Mouse (Mus musculus): ENCODE data around the gene Trim32. TPM values are rescaled to one million over a fixed set of nuclear protein-coding genes. Genes with fewer than 3 reads are reported as not detected.

The Trim32 gene
- polyA plus RNA-seq (2015; fragmentation: Nextera tagmentation; extraction: Ambion mirVana): 11.1 and 12.9 TPM in 2 replicates

- H3K9me3 ChIP-seq (ENCODE audit: control insufficient read depth, low read length): no peaks in the 10 kb centered on the region
- ATAC-seq (ENCODE audit: low FRiP score, low TSS enrichment): peak; percentile 98
- H3K4me3 ChIP-seq (ENCODE audit: low read depth, low read length): peak within 1 kb of the TSS; percentile 72
- no peaks in the 10 kb centered on the region for H3K27me3 ChIP-seq (ENCODE audit: control insufficient read depth, insufficient read depth, low read length)
- H3K4me2 ChIP-seq (replicated peaks; ENCODE audit: low read depth): peak within 1 kb of the TSS; percentile 74
- WGBS: 2% methylated on average over 33 of the region's 33 CpGs
- peak within 1 kb of the TSS; percentile 75 for H3K9ac ChIP-seq (ENCODE audit: low read length)
- TF ChIP-seq EP300 (optimal IDR thresholded peaks at IDR 0.05): no peak
- peak; percentile 8; the same call in 1 of the 2 replicates for TF ChIP-seq CTCF (IDR thresholded peaks at IDR 0.05; ENCODE audit: low read depth)
- no peaks in the 10 kb centered on the region for H3K36me3 ChIP-seq (ENCODE audit: control insufficient read depth, insufficient read depth, low read length)
- no peaks in the 10 kb centered on the region; the same call in 1 of the 2 replicates for H3K4me1 ChIP-seq (replicated peaks; ENCODE audit: control insufficient read depth, insufficient read depth)
- peak; percentile 96 for DNase-seq (ENCODE audit: low spot score)
- H3K27ac ChIP-seq (replicated peaks): no peak within 1 kb of the TSS; the same call in 1 of the 2 replicates
These were observed at the start of gene Trim32 for GRCm38 (mm10) chr4:65604504-65605150. Gene Trim32 (plus strand): TSS chr4:65604986.

- TF ChIP-seq CTCF (IDR thresholded peaks at IDR 0.05; ENCODE audit: low read depth): no peak
- no peak for TF ChIP-seq EP300 (optimal IDR thresholded peaks at IDR 0.05)
- no peak overlapping the region for H3K9ac ChIP-seq (ENCODE audit: low read length)
- H3K9me3 ChIP-seq (ENCODE audit: control insufficient read depth, low read length): no peaks in the 10 kb centered on the region
- no peak overlapping the region for H3K27ac ChIP-seq (replicated peaks)
- 60% methylated on average over 4 of the region's 4 CpGs for WGBS
- no peak overlapping the region for H3K4me2 ChIP-seq (replicated peaks; ENCODE audit: low read depth)
- no peaks in the 10 kb centered on the region for H3K36me3 ChIP-seq (ENCODE audit: control insufficient read depth, insufficient read depth, low read length)
- no peak for DNase-seq (ENCODE audit: low spot score)
- no peaks in the 10 kb centered on the region for H3K4me1 ChIP-seq (replicated peaks; ENCODE audit: control insufficient read depth, insufficient read depth)
- H3K4me3 ChIP-seq (ENCODE audit: low read depth, low read length): no peak overlapping the region
- H3K27me3 ChIP-seq (ENCODE audit: control insufficient read depth, insufficient read depth, low read length): no peaks in the 10 kb centered on the region
- no peak for ATAC-seq (ENCODE audit: low FRiP score, low TSS enrichment)
These were observed 39.3 kb upstream of the Trim32 start for GRCm38 (mm10) chr4:65565493-65565892.

GRCm38 (mm10) chr4:65580254-65580653, 24.5 kb upstream of the Trim32 start:
- H3K4me1 ChIP-seq (replicated peaks; ENCODE audit: control insufficient read depth, insufficient read depth): no peaks in the 10 kb centered on the region
- H3K9me3 ChIP-seq (ENCODE audit: control insufficient read depth, low read length): no peaks in the 10 kb centered on the region
- H3K27me3 ChIP-seq (ENCODE audit: control insufficient read depth, insufficient read depth, low read length): no peaks in the 10 kb centered on the region
- H3K9ac ChIP-seq (ENCODE audit: low read length): no peak overlapping the region
- H3K27ac ChIP-seq (replicated peaks): no peak overlapping the region
- peak; percentile 54 for TF ChIP-seq CTCF (IDR thresholded peaks at IDR 0.05; ENCODE audit: low read depth)
- TF ChIP-seq EP300 (optimal IDR thresholded peaks at IDR 0.05): no peak
- WGBS: 63% methylated on average over 1 of the region's 1 CpGs
- DNase-seq (ENCODE audit: low spot score) (no peak), ATAC-seq (ENCODE audit: low FRiP score, low TSS enrichment) (no peak)
- no peak overlapping the region for H3K4me3 ChIP-seq (ENCODE audit: low read depth, low read length)
- no peak overlapping the region for H3K4me2 ChIP-seq (replicated peaks; ENCODE audit: low read depth)
- H3K36me3 ChIP-seq (ENCODE audit: control insufficient read depth, insufficient read depth, low read length): no peaks in the 10 kb centered on the region

- H3K36me3 ChIP-seq (ENCODE audit: control insufficient read depth, insufficient read depth, low read length): no peaks in the 10 kb centered on the region
- no peak overlapping the region for H3K4me3 ChIP-seq (ENCODE audit: low read depth, low read length)
- ATAC-seq (ENCODE audit: low FRiP score, low TSS enrichment) (no peak), DNase-seq (ENCODE audit: low spot score) (no peak)
- no peak for TF ChIP-seq CTCF (IDR thresholded peaks at IDR 0.05; ENCODE audit: low read depth)
- no peak for TF ChIP-seq EP300 (optimal IDR thresholded peaks at IDR 0.05)
- no peak overlapping the region for H3K4me2 ChIP-seq (replicated peaks; ENCODE audit: low read depth)
- no peaks in the 10 kb centered on the region for H3K9me3 ChIP-seq (ENCODE audit: control insufficient read depth, low read length)
- H3K4me1 ChIP-seq (replicated peaks; ENCODE audit: control insufficient read depth, insufficient read depth): no peaks in the 10 kb centered on the region
- H3K27me3 ChIP-seq (ENCODE audit: control insufficient read depth, insufficient read depth, low read length): no peaks in the 10 kb centered on the region
- no peak overlapping the region for H3K27ac ChIP-seq (replicated peaks)
- no peak overlapping the region for H3K9ac ChIP-seq (ENCODE audit: low read length)
- WGBS: 47% methylated on average over 5 of the region's 5 CpGs
These were observed 17.8 kb upstream of the Trim32 start for GRCm38 (mm10) chr4:65586947-65587346.

GRCm38 (mm10) chr4:65589780-65590179, 15.0 kb upstream of the Trim32 start:
- no peak overlapping the region for H3K27ac ChIP-seq (replicated peaks)
- TF ChIP-seq CTCF (IDR thresholded peaks at IDR 0.05; ENCODE audit: low read depth) (peak; percentile 89), EP300 (optimal IDR thresholded peaks at IDR 0.05) (no peak)
- no peaks in the 10 kb centered on the region for H3K9me3 ChIP-seq (ENCODE audit: control insufficient read depth, low read length)
- H3K4me3 ChIP-seq (ENCODE audit: low read depth, low read length): no peak overlapping the region
- H3K4me1 ChIP-seq (replicated peaks; ENCODE audit: control insufficient read depth, insufficient read depth): no peaks in the 10 kb centered on the region
- no peaks in the 10 kb centered on the region for H3K27me3 ChIP-seq (ENCODE audit: control insufficient read depth, insufficient read depth, low read length)
- ATAC-seq (ENCODE audit: low FRiP score, low TSS enrichment) (no peak), DNase-seq (ENCODE audit: low spot score) (peak; percentile 36)
- no peaks in the 10 kb centered on the region for H3K36me3 ChIP-seq (ENCODE audit: control insufficient read depth, insufficient read depth, low read length)
- H3K9ac ChIP-seq (ENCODE audit: low read length): no peak overlapping the region
- no peak overlapping the region for H3K4me2 ChIP-seq (replicated peaks; ENCODE audit: low read depth)

- WGBS: 62% methylated on average over 5 of the region's 5 CpGs
- TF ChIP-seq EP300 (optimal IDR thresholded peaks at IDR 0.05) (no peak), CTCF (IDR thresholded peaks at IDR 0.05; ENCODE audit: low read depth) (no peak)
These were observed 10.0 kb upstream of the Trim32 start for GRCm38 (mm10) chr4:65594601-65595369.

More at GRCm38 (mm10) chr4:65594601-65595369, 10.0 kb upstream of the Trim32 start:
- no peaks in the 10 kb centered on the region for H3K4me1 ChIP-seq (replicated peaks; ENCODE audit: control insufficient read depth, insufficient read depth)
- no peak for DNase-seq (ENCODE audit: low spot score)
- H3K9me3 ChIP-seq (ENCODE audit: control insufficient read depth, low read length): no peaks in the 10 kb centered on the region
- no peaks in the 10 kb centered on the region for H3K27me3 ChIP-seq (ENCODE audit: control insufficient read depth, insufficient read depth, low read length)
- H3K36me3 ChIP-seq (ENCODE audit: control insufficient read depth, insufficient read depth, low read length): no peaks in the 10 kb centered on the region
- H3K27ac ChIP-seq (replicated peaks): no peak overlapping the region
- H3K9ac ChIP-seq (ENCODE audit: low read length): no peak overlapping the region
- no peak for ATAC-seq (ENCODE audit: low FRiP score, low TSS enrichment)
- no peak overlapping the region for H3K4me3 ChIP-seq (ENCODE audit: low read depth, low read length)
- H3K4me2 ChIP-seq (replicated peaks; ENCODE audit: low read depth): no peak overlapping the region

Measured in stomach, postnatal 0 days (tissue).